Mouse (Mus musculus) lung, adult 2 months (tissue): ENCODE measurements around the gene Trp73. TPM values are rescaled to one million over a fixed set of nuclear protein-coding genes. Genes with fewer than 3 reads are reported as not detected.

ENCODE experiments used
- DNase-seq: peaks from one replicate; pipeline ENCODE4 v3.0.0; 2022
- H3K4me1 ChIP-seq: fragments of 200-500 bp; 2 replicates; pipeline ENCODE4 v1.6.1; 2011; ENCODE audit warnings: low read length; ENCODE audit not compliant: control insufficient read depth, insufficient read depth
- H3K4me3 ChIP-seq: fragments of 200-500 bp; replicated peaks from 2 replicates; pipeline ENCODE3; 2011; ENCODE audit warnings: low read depth, mild to moderate bottlenecking, control low read depth, low read length; ENCODE audit errors: extremely low read depth
- CTCF ChIP-seq: fragments of 200-500 bp; IDR thresholded peaks from 2 replicates; pipeline ENCODE4 v1.5.1; 2011; ENCODE audit warnings: mild to moderate bottlenecking, low read length, control low read depth; ENCODE audit not compliant: insufficient read depth
- POLR2A ChIP-seq: fragments of 200-500 bp; IDR thresholded peaks from 2 replicates; pipeline ENCODE4 v1.6.1; 2011; ENCODE audit warnings: low read depth, mild to moderate bottlenecking, control low read depth, low read length, borderline replicate concordance; ENCODE audit errors: extremely low read depth
- WGBS: fragments of 180-500 bp; shearing (Covaris S2); methylation state at CpG from one replicate; pipeline ENCODE4 v1.1.7; 2018; 5-methylcytosine and 5-hydroxymethylcytosine counted together
- polyA plus RNA-seq: library from polyadenylated mRNA; depleted of rRNA; stranded (reverse); fragments of >200 nt; gene quantifications from 2 replicates; pipeline ENCODE4 v1.2.3, GENCODE M21; 2012

The Trp73 gene
- polyA plus RNA-seq, 1 experiment: 10.0 TPM

DNA sequence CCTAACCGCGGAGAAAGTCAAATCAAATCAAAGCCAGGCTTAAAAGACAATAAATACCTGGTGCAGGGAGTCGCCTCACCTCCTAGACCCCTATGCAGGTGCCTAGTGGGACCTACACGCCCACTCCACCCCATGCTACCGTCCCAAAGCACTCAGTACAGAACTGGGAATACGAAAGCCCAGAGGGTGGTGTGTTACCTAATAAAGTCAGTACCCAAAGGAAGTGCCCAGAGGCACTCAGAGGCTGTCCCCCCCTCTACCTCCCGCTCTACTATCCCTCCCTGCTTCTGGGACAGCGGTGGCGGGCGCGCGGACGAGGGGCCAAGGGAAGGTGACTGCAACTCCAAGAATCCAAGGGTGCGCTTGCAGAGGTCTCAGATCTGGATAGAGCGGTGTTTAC lies 30.0 kb upstream of the Trp73 start:
- no peak for TF ChIP-seq POLR2A
- TF ChIP-seq CTCF: no peak
- no peak for DNase-seq
- 4% methylated on average over 15 of the region's 15 CpGs for WGBS
- peak overlapping the region; percentile 71 for H3K4me3 ChIP-seq
- H3K4me1 ChIP-seq: peaks cover 3% of the 10 kb centered on the region; the same call in 1 of the 2 replicates

GRCm38 (mm10) chr4:154167053-154167452 lies 27.0 kb upstream of the Trp73 start:
- no peaks in the 10 kb centered on the region; the same call in none of the 2 replicates for H3K4me1 ChIP-seq
- 22% methylated on average over 5 of the region's 5 CpGs for WGBS
- peak; percentile 77 for DNase-seq
- no peak for TF ChIP-seq POLR2A
- peak; percentile 93 for TF ChIP-seq CTCF
- H3K4me3 ChIP-seq: no peak overlapping the region

DNA sequence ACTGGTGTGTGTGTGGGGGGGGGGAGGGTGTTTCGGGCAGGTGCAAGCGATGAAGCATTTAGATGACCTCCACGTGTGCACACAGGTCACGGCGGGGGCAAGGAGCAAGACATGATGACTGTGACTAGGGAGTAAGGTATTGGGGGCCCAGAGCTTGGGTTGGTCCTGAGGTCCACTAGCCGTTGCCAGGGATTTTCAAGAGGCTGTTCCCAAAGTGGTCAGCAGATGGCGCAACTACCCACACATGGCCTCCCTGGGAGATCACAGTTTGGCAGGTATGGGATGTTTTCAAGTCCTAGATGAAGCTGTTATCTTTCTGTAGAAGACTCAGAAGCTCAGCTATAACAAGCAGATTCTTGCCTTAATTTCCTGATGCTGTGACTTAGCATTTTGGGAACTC lies 23.3 kb upstream of the Trp73 start:
- no peak overlapping the region for H3K4me3 ChIP-seq
- TF ChIP-seq CTCF (peak; percentile 89), POLR2A (no peak)
- H3K4me1 ChIP-seq: peaks cover 14% of the 10 kb centered on the region
- peak; percentile 77 for DNase-seq
- 11% methylated on average over 7 of the region's 7 CpGs for WGBS

- DNase-seq: peak; percentile 97
- peaks cover 14% of the 10 kb centered on the region for H3K4me1 ChIP-seq
- no peak for TF ChIP-seq CTCF
- peak; percentile 53; the same call in 1 of the 2 replicates for TF ChIP-seq POLR2A
- 1% methylated on average over 75 of the region's 75 CpGs for WGBS
- peak within 1 kb of the TSS; percentile 98 for H3K4me3 ChIP-seq
Observed at GRCm38 (mm10) chr4:154160538-154161390, 20.8 kb upstream of the Trp73 start, which contains the start of gene Tprgl. Gene Tprgl, minus strand, starts transcription at chr4:154160666.

GRCm38 (mm10) chr4:154159961-154160537 lies 20.0 kb upstream of the Trp73 start:
- Histone ChIP-seq H3K4me1 (peaks cover 14% of the 10 kb centered on the region), H3K4me3 (peak overlapping the region; percentile 89)
- TF ChIP-seq CTCF (no peak), POLR2A (no peak)
- no peak for DNase-seq
- 1% methylated on average over 47 of the region's 47 CpGs for WGBS

DNA sequence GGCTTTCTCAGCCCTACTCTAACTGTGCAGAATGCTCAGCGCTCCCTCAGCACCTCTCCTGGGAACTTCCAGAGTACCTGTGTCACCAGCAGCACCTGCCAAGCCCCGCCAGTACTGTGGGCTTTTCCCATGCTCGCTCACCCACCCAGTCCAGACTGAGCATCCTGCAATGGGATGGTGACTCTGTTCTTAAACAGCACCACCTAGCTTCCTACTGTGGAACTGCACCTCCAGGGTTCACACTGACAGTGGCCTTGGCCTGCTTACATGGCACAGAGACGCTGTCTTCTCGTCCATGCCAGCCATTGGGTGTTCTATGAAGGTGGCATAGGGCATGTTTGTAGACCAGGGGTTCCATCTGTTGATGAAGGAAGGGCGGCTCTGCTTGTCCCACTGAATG lies 19.0 kb upstream of the Trp73 start:
- Histone ChIP-seq H3K4me1 (peaks cover 14% of the 10 kb centered on the region), H3K4me3 (peak overlapping the region; percentile 9)
- 21% methylated on average over 6 of the region's 6 CpGs for WGBS
- peak; percentile 80 for DNase-seq
- peak; percentile 99 for TF ChIP-seq CTCF
- TF ChIP-seq POLR2A: no peak; the same call in 1 of the 2 replicates

- H3K4me1 ChIP-seq: peaks cover 14% of the 10 kb centered on the region
- TF ChIP-seq CTCF (no peak), POLR2A (no peak)
Observed at GRCm38 (mm10) chr4:154157970-154158662, 18.1 kb upstream of the Trp73 start.

DNA sequence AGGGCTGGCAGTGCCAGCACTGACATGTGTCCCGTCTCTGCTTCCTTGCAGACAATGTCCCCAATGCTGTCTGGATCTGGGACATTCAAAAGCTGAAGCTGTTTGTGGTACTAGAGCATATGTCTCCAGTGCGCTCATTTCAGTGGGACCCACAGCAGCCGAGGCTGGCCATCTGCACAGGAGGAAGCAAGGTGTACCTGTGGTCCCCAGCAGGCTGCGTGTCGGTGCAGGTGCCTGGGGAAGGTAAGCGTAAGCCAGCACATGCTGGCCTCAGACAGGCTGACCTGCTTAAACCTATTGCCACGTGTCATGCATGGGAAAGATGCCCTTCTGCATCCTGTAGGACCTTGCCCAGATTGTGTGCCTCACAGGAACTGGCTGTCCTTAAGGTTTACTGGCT lies 16.0 kb upstream of the Trp73 start:
- peaks cover 10% of the 10 kb centered on the region for H3K4me1 ChIP-seq
- TF ChIP-seq CTCF: no peak
- TF ChIP-seq POLR2A: peak; percentile 23; the same call in 1 of the 2 replicates
- 71% methylated on average over 7 of the region's 7 CpGs for WGBS
- no peak for DNase-seq
- no peak overlapping the region for H3K4me3 ChIP-seq

More at GRCm38 (mm10) chr4:154157970-154158662, 18.1 kb upstream of the Trp73 start:
- no peak for DNase-seq
- H3K4me3 ChIP-seq: no peak overlapping the region
- WGBS: 93% methylated on average over 14 of the region's 14 CpGs

- DNase-seq: no peak
- no peak overlapping the region for H3K4me3 ChIP-seq
- TF ChIP-seq CTCF (no peak), POLR2A (no peak)
- peaks cover 4% of the 10 kb centered on the region for H3K4me1 ChIP-seq
- 72% methylated on average over 11 of the region's 11 CpGs for WGBS
Observed at GRCm38 (mm10) chr4:154154104-154154503, 14.1 kb upstream of the Trp73 start.

- no peak for DNase-seq
- TF ChIP-seq POLR2A: no peak
- no peak for TF ChIP-seq CTCF
- H3K4me3 ChIP-seq: no peak overlapping the region
- WGBS: 74% methylated on average over 10 of the region's 10 CpGs
- H3K4me1 ChIP-seq: peaks cover 4% of the 10 kb centered on the region; the same call in 1 of the 2 replicates
Observed at GRCm38 (mm10) chr4:154146342-154146741, 6.3 kb upstream of the Trp73 start.
